Mouse (Mus musculus): ENCODE results near the gene Fam20a. TPM values are rescaled to one million over a fixed set of nuclear protein-coding genes. Genes with fewer than 3 reads are reported as not detected.
A peak's percentile ranks its signal among the peaks of the same experiment; 100 is the strongest.

Fam20a gene
- polyA plus RNA-seq, 1 experiment from 2014 or later = 2.1 TPM

DNA sequence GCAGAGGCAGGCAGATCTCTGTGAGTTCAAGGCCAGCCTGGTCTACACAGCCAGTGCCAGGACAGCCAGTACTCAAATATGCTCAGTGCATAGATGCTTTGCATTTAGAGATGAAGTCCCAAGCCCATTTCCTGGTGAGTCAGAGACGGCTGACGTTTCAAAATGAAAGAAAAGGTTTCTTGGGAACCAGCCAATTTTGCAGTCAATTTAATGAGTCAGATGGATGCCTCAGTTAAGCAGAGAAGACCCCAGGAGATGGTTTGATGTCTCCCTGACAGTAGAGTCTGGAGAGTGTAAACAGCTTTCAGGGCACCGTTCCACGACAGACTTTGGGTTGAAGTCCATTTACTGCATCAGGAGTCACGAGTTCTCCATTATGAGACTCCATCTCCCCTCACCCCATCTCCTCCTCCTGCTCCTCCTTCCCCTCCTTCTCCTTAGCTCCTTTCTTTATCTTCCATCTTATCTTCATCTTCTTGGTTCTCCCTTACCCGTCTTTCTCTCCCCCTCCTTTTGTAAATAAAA, 86.1 kb downstream of the Fam20a start:
- no peaks in the 10 kb centered on the region for H3K4me1 ChIP-seq (replicated peaks)
- no peaks in the 10 kb centered on the region for H3K27me3 ChIP-seq
- no peak overlapping the region for H3K27ac ChIP-seq
- H3K9ac ChIP-seq (replicated peaks) = no peak overlapping the region
- H3K4me2 ChIP-seq (replicated peaks) = no peak overlapping the region
- H3K4me3 ChIP-seq (replicated peaks) = no peak overlapping the region
- H3K36me3 ChIP-seq = no peaks in the 10 kb centered on the region
- no peaks in the 10 kb centered on the region for H3K9me3 ChIP-seq
- 89% methylated on average over 6 of the region's 6 CpGs for WGBS
- ATAC-seq = no peak

DNA sequence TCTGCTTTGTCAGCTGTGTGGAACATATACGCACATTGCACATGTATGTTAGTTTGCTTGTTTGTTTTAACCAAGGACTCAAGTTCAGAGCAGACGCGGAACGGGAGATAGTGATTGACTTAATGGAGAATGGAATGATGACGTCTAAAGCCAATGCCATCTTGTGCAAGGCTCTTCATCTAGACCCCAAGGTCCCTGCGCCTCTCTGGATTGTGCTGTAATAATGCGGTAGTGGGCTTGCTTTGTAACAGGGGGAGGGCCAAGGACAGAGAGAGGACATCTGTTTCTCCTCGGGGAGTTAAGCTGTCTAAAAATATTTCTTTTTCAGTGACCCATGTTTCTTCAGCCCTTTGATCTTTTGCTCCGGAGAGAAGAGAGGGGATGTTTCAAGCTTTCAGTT, 87.2 kb downstream of the Fam20a start:
- Histone ChIP-seq H3K36me3 (no peaks in the 10 kb centered on the region), H3K27me3 (no peaks in the 10 kb centered on the region), H3K4me3 (replicated peaks) (no peak overlapping the region), H3K27ac (no peak overlapping the region), H3K4me1 (replicated peaks) (no peaks in the 10 kb centered on the region), H3K9me3 (no peaks in the 10 kb centered on the region), H3K9ac (replicated peaks) (no peak overlapping the region), H3K4me2 (replicated peaks) (no peak overlapping the region)
- WGBS = 80% methylated on average over 9 of the region's 9 CpGs
- ATAC-seq = no peak

DNA sequence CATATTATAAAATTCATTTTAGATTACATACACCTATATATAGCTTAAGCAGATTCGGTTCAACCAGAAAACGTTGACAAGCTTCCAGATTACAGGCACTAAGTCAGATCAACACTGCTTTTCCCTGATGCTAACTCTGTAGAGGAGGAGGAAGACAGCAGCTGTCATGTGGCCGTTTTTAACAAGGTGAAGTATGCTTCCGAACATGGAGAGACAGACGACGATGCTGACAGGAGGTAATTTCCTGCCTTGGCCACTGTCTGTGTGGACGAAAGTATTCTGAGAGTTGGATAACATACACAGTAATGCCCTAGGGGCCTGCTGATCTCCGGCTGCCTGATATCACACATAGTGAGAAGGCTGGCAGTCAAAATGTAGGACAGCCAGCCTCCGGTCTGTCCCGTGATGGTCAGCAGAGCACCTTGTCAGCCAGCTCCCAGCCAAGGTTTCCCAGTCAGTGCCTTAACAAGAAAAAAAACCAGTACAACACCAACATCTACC, 93.0 kb downstream of the Fam20a start:
- ATAC-seq = no peak
- Histone ChIP-seq H3K4me3 (replicated peaks) (no peak overlapping the region), H3K27me3 (no peaks in the 10 kb centered on the region), H3K4me2 (replicated peaks) (no peak overlapping the region), H3K4me1 (replicated peaks) (no peaks in the 10 kb centered on the region), H3K9ac (replicated peaks) (no peak overlapping the region), H3K9me3 (no peaks in the 10 kb centered on the region), H3K27ac (no peak overlapping the region), H3K36me3 (no peaks in the 10 kb centered on the region)
- WGBS = 83% methylated on average over 10 of the region's 10 CpGs

GRCm38 (mm10) chr11:109628099-109628498, 94.0 kb downstream of the Fam20a start:
- ATAC-seq = no peak
- H3K9ac ChIP-seq (replicated peaks) = no peak overlapping the region
- H3K4me3 ChIP-seq (replicated peaks) = no peak overlapping the region
- no peaks in the 10 kb centered on the region for H3K27me3 ChIP-seq
- H3K4me1 ChIP-seq (replicated peaks) = no peaks in the 10 kb centered on the region
- no peak overlapping the region for H3K4me2 ChIP-seq (replicated peaks)
- H3K36me3 ChIP-seq = no peaks in the 10 kb centered on the region
- no peaks in the 10 kb centered on the region for H3K9me3 ChIP-seq
- no peak overlapping the region for H3K27ac ChIP-seq
- WGBS = 86% methylated on average over 3 of the region's 3 CpGs

DNA sequence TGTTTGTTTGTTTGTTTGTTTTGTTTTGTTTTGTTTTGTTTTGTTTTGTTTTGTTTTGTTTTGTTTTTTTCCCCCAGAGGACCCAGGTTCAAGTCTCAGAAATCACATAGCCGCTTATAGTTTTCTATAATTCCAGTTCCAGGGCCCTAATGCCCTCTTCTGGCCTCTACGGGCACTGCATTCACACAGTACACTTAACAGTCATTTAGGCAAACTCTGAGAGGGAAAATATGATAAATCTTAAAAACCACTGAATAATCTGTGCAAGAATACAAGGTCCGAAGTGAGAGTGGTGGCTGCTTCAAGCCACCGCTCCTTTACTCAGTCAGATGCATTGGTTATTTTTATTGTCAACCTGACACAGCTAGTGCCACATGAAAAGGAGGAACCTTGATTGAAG, 94.4 kb downstream of the Fam20a start:
- peaks cover under 1% of the 10 kb centered on the region; the same call in 1 of the 2 replicates for H3K4me1 ChIP-seq (replicated peaks)
- H3K36me3 ChIP-seq = no peaks in the 10 kb centered on the region
- H3K27me3 ChIP-seq = no peaks in the 10 kb centered on the region
- no peak overlapping the region for H3K4me3 ChIP-seq (replicated peaks)
- 92% methylated on average over 4 of the region's 4 CpGs for WGBS
- no peak overlapping the region for H3K27ac ChIP-seq
- no peaks in the 10 kb centered on the region for H3K9me3 ChIP-seq
- no peak for ATAC-seq
- H3K4me2 ChIP-seq (replicated peaks) = no peak overlapping the region
- no peak overlapping the region for H3K9ac ChIP-seq (replicated peaks)

DNA sequence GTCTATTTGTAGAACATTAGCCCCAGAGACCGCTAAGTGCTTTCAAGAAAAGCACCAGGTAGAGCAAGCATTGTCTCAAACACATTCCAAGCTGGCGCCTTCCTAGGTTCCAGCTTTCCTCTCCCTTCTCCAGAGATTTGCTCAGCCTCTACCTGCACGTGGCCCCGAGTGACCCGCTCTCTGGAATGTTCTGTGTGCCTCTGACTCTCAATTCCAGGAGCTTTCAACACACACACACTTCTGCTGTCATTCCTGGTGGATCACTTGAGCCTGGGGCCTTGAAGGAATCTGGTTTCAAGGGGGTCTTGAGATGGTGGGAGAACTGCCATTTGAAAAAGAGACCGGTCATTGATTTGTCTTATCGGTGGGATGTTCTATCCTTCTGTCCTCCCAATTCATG, 98.8 kb downstream of the Fam20a start:
- Histone ChIP-seq H3K9me3 (no peaks in the 10 kb centered on the region), H3K27me3 (0 out of 2 replicates have a peak, but pooled peaks cover 3% of the 10 kb centered on the region), H3K4me2 (replicated peaks) (no peak overlapping the region), H3K4me3 (replicated peaks) (no peak overlapping the region), H3K36me3 (no peaks in the 10 kb centered on the region), H3K9ac (replicated peaks) (no peak overlapping the region), H3K4me1 (replicated peaks) (peaks cover 3% of the 10 kb centered on the region; the same call in 1 of the 2 replicates), H3K27ac (no peak overlapping the region)
- 93% methylated on average over 7 of the region's 7 CpGs for WGBS
- ATAC-seq = no peak

GRCm38 (mm10) chr11:109622518-109623037, 99.5 kb downstream of the Fam20a start:
- H3K27me3 ChIP-seq = 0 out of 2 replicates have a peak, but pooled peaks cover 3% of the 10 kb centered on the region
- no peak overlapping the region for H3K9ac ChIP-seq (replicated peaks)
- H3K36me3 ChIP-seq = no peaks in the 10 kb centered on the region
- peak overlapping the region; percentile 15; the same call in 1 of the 2 replicates for H3K4me2 ChIP-seq (replicated peaks)
- H3K27ac ChIP-seq = no peak overlapping the region
- H3K9me3 ChIP-seq = no peaks in the 10 kb centered on the region
- 47% methylated on average over 15 of the region's 15 CpGs for WGBS
- H3K4me3 ChIP-seq (replicated peaks) = no peak overlapping the region
- H3K4me1 ChIP-seq (replicated peaks) = peaks cover 3% of the 10 kb centered on the region; the same call in 1 of the 2 replicates
- no peak for ATAC-seq

DNA sequence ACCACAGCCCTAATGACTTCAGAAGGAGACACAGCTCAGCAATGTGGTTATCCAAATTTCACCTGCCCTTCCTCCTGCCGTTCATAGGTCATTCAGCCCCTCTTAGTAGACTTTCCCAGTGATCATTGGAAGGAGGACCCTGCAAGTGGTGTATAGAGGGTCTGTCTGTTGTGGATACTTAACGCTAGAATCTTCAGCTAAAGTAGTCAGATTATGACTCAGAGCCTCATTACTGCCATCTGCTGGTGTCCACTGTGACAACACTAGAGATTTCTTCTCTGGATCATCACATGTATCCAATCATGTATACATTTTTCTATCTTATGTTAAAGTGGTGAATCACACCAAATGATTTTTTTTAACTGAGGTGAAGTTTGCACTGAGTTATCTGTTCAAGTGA, 100.9 kb downstream of the Fam20a start:
- H3K4me1 ChIP-seq (replicated peaks) = peaks cover 3% of the 10 kb centered on the region; the same call in 1 of the 2 replicates
- no peak overlapping the region for H3K4me2 ChIP-seq (replicated peaks)
- no peak overlapping the region for H3K9ac ChIP-seq (replicated peaks)
- 13% methylated on average over 2 of the region's 2 CpGs for WGBS
- H3K4me3 ChIP-seq (replicated peaks) = no peak overlapping the region
- no peak for ATAC-seq
- H3K9me3 ChIP-seq = no peaks in the 10 kb centered on the region
- H3K27me3 ChIP-seq = 0 out of 2 replicates have a peak, but pooled peaks cover 3% of the 10 kb centered on the region
- no peak overlapping the region for H3K27ac ChIP-seq
- H3K36me3 ChIP-seq = no peaks in the 10 kb centered on the region

GRCm38 (mm10) chr11:109620356-109620755, 101.7 kb downstream of the Fam20a start:
- H3K9ac ChIP-seq (replicated peaks) = no peak overlapping the region
- whole genome bisulfite sequencing = 82% methylated on average over 6 of the region's 6 CpGs
- 0 out of 2 replicates have a peak, but pooled peaks cover 3% of the 10 kb centered on the region for H3K27me3 ChIP-seq
- H3K4me1 ChIP-seq (replicated peaks) = peaks cover 3% of the 10 kb centered on the region; the same call in 1 of the 2 replicates
- no peak overlapping the region for H3K4me3 ChIP-seq (replicated peaks)
- H3K27ac ChIP-seq = no peak overlapping the region
- H3K36me3 ChIP-seq = no peaks in the 10 kb centered on the region
- H3K4me2 ChIP-seq (replicated peaks) = no peak overlapping the region
- ATAC-seq = no peak
- no peaks in the 10 kb centered on the region for H3K9me3 ChIP-seq

Other genes starting within 250 kb of the Fam20a start
- 2.6 and 3.1 TPM in 2 replicates for gene Arsg, start 248.9 kb downstream of the Fam20a start, polyA plus RNA-seq (2015; fragmentation: Nextera tagmentation; extraction: Ambion mirVana)
- gene Slc16a6, start 248.7 kb downstream of the Fam20a start, polyA plus RNA-seq (2015; fragmentation: Nextera tagmentation; extraction: Ambion mirVana) = 3.1 and 4.4 TPM in 2 replicates
- gene Wipi1, start 110.3 kb downstream of the Fam20a start, polyA plus RNA-seq (2015; fragmentation: Nextera tagmentation; extraction: Ambion mirVana) = 12.2 and 12.8 TPM in 2 replicates
- gene Prkar1a, start 72.9 kb downstream of the Fam20a start, polyA plus RNA-seq (2015; fragmentation: Nextera tagmentation; extraction: Ambion mirVana) = 471 and 522 TPM in 2 replicates
- gene 1700012B07Rik, start 105.8 kb upstream of the Fam20a start, polyA plus RNA-seq (2015; fragmentation: Nextera tagmentation; extraction: Ambion mirVana) = not detected in 2 replicates